Mouse (Mus musculus) olfactory bulb, adult 2 months (tissue): ENCODE results near the gene Lmx1b.

ENCODE experiments used
- CTCF ChIP-seq: fragments of 200-500 bp; IDR thresholded peaks from 2 replicates; pipeline ENCODE4 v1.5.1; 2012; ENCODE audit warnings: low read depth, mild to moderate bottlenecking, low read length, moderate library complexity; ENCODE audit not compliant: insufficient read depth
- POLR2A ChIP-seq: fragments of 200-500 bp; IDR thresholded peaks from 2 replicates; pipeline ENCODE4 v1.6.1; 2012; ENCODE audit warnings: mild to moderate bottlenecking, low read depth, low read length, moderate library complexity; ENCODE audit not compliant: insufficient read depth

GRCm38 (mm10) chr2:33668741-33669140, 28.4 kb upstream of the Lmx1b start:
- no peak for TF ChIP-seq CTCF
- TF ChIP-seq POLR2A, result no peak
